Mouse (Mus musculus) MEL (cell line): Measurements from ENCODE around the gene Hnrnpul1. TPM values are rescaled to one million over a fixed set of nuclear protein-coding genes. Genes with fewer than 3 reads are reported as not detected.

Experiments
- DNase-seq: peaks from one replicate; pipeline ENCODE4 v3.0.0; 2011; ENCODE audit warnings: low read depth, low spot score
- H3K27ac ChIP-seq: 2 replicates; pipeline ENCODE4 v1.5.1; 2012; ENCODE audit warnings: low read depth, mild to moderate bottlenecking, control low read depth, low read length, moderate library complexity; ENCODE audit not compliant: control insufficient read depth
- H3K27me3 ChIP-seq, 2 experiments: fragments of 150-350 bp in 1 of 2; sonication (generic) in 1 of 2; 2 replicates each; pipeline ENCODE4 v1.6.1; 2012; ENCODE audit warnings: low read length in 2 of 2, mild to moderate bottlenecking in 2 of 2, improper control_type of control experiment in 1 of 2, moderate library complexity in 1 of 2; ENCODE audit not compliant: insufficient read depth in 2 of 2, control insufficient read depth in 1 of 2
- H3K36me3 ChIP-seq, 2 experiments: 2 replicates each; pipeline ENCODE4 v1.6.1; 2012 to 2014; ENCODE audit warnings: low read length in 2 of 2, improper control_type of control experiment in 1 of 2, inconsistent platforms in 1 of 2, mild to moderate bottlenecking in 1 of 2; ENCODE audit not compliant: insufficient read depth in 2 of 2, control insufficient read depth in 1 of 2
- H3K4me1 ChIP-seq, 2 experiments: fragments of 150-350 bp in 1 of 2; sonication (generic) in 1 of 2; 2 replicates each; pipeline ENCODE4 v1.6.1; 2012; ENCODE audit warnings: low read length in 2 of 2, improper control_type of control experiment in 1 of 2, mild to moderate bottlenecking in 1 of 2; ENCODE audit not compliant: insufficient read depth in 2 of 2, control insufficient read depth in 1 of 2
- H3K4me3 ChIP-seq, 2 experiments: fragments of 150-350 bp in 1 of 2; sonication (generic) in 1 of 2; 2 replicates each; pipeline ENCODE4 v1.5.1; 2012; ENCODE audit warnings: low read depth in 2 of 2, low read length in 2 of 2, mild to moderate bottlenecking in 2 of 2, moderate library complexity in 2 of 2, control low read depth in 1 of 2, improper control_type of control experiment in 1 of 2; ENCODE audit not compliant: control insufficient read depth in 1 of 2, insufficient read depth in 1 of 2
- H3K79me2 ChIP-seq: 2 replicates; pipeline ENCODE4 v1.6.1; 2012; ENCODE audit warnings: mild to moderate bottlenecking, low read length, moderate library complexity; ENCODE audit not compliant: control insufficient read depth, poor library complexity, insufficient read depth
- H3K9ac ChIP-seq: 2 replicates; pipeline ENCODE4 v1.6.1; 2012; ENCODE audit warnings: low read depth, mild to moderate bottlenecking, control low read depth, low read length, moderate library complexity; ENCODE audit not compliant: control insufficient read depth, poor library complexity, severe bottlenecking
- H3K9me3 ChIP-seq: fragments of 150-350 bp; sonication (generic); replicated peaks from 2 replicates; pipeline ENCODE4 v1.6.1; 2012; ENCODE audit warnings: mild to moderate bottlenecking, low read length, improper control_type of control experiment, moderate library complexity; ENCODE audit not compliant: insufficient read depth
- BHLHE40 ChIP-seq: IDR thresholded peaks from 2 replicates; pipeline ENCODE4 v1.6.1; 2012; ENCODE audit warnings: low read depth, mild to moderate bottlenecking, inconsistent platforms, low read length, improper control_type of control experiment, borderline replicate concordance
- CHD1 ChIP-seq: IDR thresholded peaks from 2 replicates; pipeline ENCODE4 v1.6.1; 2012; ENCODE audit warnings: low read depth, mild to moderate bottlenecking, inconsistent platforms, low read length, improper control_type of control experiment
- E2F4 ChIP-seq: IDR thresholded peaks from 2 replicates; pipeline ENCODE4 v1.6.1; 2011; ENCODE audit warnings: low read depth, low read length, improper control_type of control experiment, borderline replicate concordance
- EP300 ChIP-seq, 2 experiments: IDR thresholded peaks; 2 replicates each; pipeline ENCODE4 v1.6.1; 2011; ENCODE audit warnings: improper control_type of control experiment in 2 of 2, low read length in 2 of 2, low read depth in 1 of 2, mild to moderate bottlenecking in 1 of 2
- ETS1 ChIP-seq: IDR thresholded peaks from 2 replicates; pipeline ENCODE4 v1.6.1; 2012; ENCODE audit warnings: low read depth, mild to moderate bottlenecking, inconsistent platforms, low read length, improper control_type of control experiment, moderate library complexity
- GATA1 ChIP-seq: IDR thresholded peaks from 2 replicates; pipeline ENCODE4 v1.6.1; 2011; ENCODE audit warnings: low read depth, low read length, improper control_type of control experiment
- KAT2A ChIP-seq: conservative IDR thresholded peaks from 2 replicates; pipeline ENCODE4 v1.6.1; 2012; ENCODE audit warnings: low read depth, low read length, improper control_type of control experiment, inconsistent platforms
- MAX ChIP-seq: IDR thresholded peaks from 2 replicates; pipeline ENCODE4 v1.6.1; 2011; ENCODE audit warnings: low read length, improper control_type of control experiment
- MAZ ChIP-seq: IDR thresholded peaks from 2 replicates; pipeline ENCODE4 v1.6.1; 2012; ENCODE audit warnings: low read depth, mild to moderate bottlenecking, inconsistent platforms, low read length, improper control_type of control experiment
- MXI1 ChIP-seq: IDR thresholded peaks from 2 replicates; pipeline ENCODE4 v1.6.1; 2011; ENCODE audit warnings: mild to moderate bottlenecking, low read depth, low read length, improper control_type of control experiment
- MYB ChIP-seq: IDR thresholded peaks from 2 replicates; pipeline ENCODE4 v1.6.1; 2011; ENCODE audit warnings: mild to moderate bottlenecking, low read depth, low read length, improper control_type of control experiment
- POLR2AphosphoS5 ChIP-seq: IDR thresholded peaks from 2 replicates; pipeline ENCODE4 v1.6.1; 2012; ENCODE audit warnings: low read depth, borderline replicate concordance, mild to moderate bottlenecking, inconsistent platforms, low read length, moderate library complexity, mixed read lengths
- TAL1 ChIP-seq: IDR thresholded peaks from 2 replicates; pipeline ENCODE4 v1.6.1; 2012; ENCODE audit warnings: mild to moderate bottlenecking, inconsistent platforms, low read length, moderate library complexity, mixed read lengths
- TCF12 ChIP-seq: IDR thresholded peaks from 2 replicates; pipeline ENCODE4 v1.6.1; 2014; ENCODE audit warnings: low read depth, mild to moderate bottlenecking, inconsistent platforms, low read length, improper control_type of control experiment, moderate library complexity
- UBTF ChIP-seq: IDR thresholded peaks from 2 replicates; pipeline ENCODE4 v1.6.1; 2012; ENCODE audit warnings: low read depth, mild to moderate bottlenecking, inconsistent platforms, low read length, improper control_type of control experiment, moderate library complexity, borderline replicate concordance; ENCODE audit not compliant: insufficient read depth
- ZC3H11A ChIP-seq: IDR thresholded peaks from 2 replicates; pipeline ENCODE4 v1.6.1; 2012; ENCODE audit warnings: low read depth, mild to moderate bottlenecking, inconsistent platforms, low read length, improper control_type of control experiment
- ZNF384 ChIP-seq: IDR thresholded peaks from 2 replicates; pipeline ENCODE4 v1.6.1; 2012; ENCODE audit warnings: low read depth, mild to moderate bottlenecking, inconsistent platforms, low read length, improper control_type of control experiment
- polyA plus RNA-seq, 2 experiments: library from polyadenylated mRNA; stranded (reverse) in 1 of 2; unstranded in 1 of 2; fragments of >175 nt in 1 of 2; fragments of >200 nt in 1 of 2; gene quantifications; 2 replicates each; pipeline versions ENCODE4 v1.2.1 to v1.2.4; 2012; ENCODE audit warnings: low replicate concordance in 2 of 2, low read depth in 1 of 2; ENCODE audit not compliant: insufficient read length in 2 of 2, insufficient read depth in 1 of 2, missing spikeins in 1 of 2
- total RNA-seq: library from RNA; depleted of rRNA; stranded (reverse); fragments of 300-350 nt; gene quantifications from 2 replicates; pipeline ENCODE4 v1.2.3, GENCODE M21; 2012

Hnrnpul1 gene
- total and polyA plus RNA-seq, 3 experiments = 56.1 to 215 (median 181) TPM

GRCm38 (mm10) chr7:25802241-25803125, 47.9 kb upstream of the Hnrnpul1 start:
- TF ChIP-seq E2F4 (no peak), MXI1 (no peak), ZC3H11A (no peak), MAX (no peak), MAZ (no peak), MYB (no peak), UBTF (no peak), ZNF384 (no peak), CHD1 (no peak), KAT2A (no peak)
- H3K9me3 ChIP-seq = no peaks in the 10 kb centered on the region
- no peaks in the 10 kb centered on the region for H3K27me3 ChIP-seq
- no peak overlapping the region for H3K27ac ChIP-seq
- H3K9ac ChIP-seq = no peak overlapping the region
- H3K36me3 ChIP-seq = no peaks in the 10 kb centered on the region
- DNase-seq = no peak
- H3K4me3 ChIP-seq = no peak overlapping the region
- H3K79me2 ChIP-seq = no peaks in the 10 kb centered on the region
- H3K4me1 ChIP-seq = no peaks in the 10 kb centered on the region

DNA sequence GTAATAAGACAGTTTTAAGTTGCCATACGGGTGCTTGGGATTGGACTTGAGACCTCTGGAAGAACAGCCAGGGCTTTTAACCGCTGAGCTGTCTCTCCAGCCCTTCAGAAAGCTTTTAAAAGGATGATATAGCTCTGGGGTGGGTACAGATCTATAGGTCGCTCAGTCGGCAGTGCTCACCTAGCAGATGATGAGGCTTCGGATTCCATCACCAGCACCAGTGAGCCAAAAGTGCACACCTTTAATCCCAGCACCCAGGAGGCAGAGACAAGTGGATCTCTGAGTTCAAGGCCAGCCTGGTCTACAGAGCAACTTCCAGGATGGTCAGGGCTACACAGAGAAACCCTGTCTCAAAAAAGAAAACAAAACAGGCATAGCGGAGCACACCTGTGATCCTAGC, 46.5 kb upstream of the Hnrnpul1 start:
- Histone ChIP-seq H3K4me3 (no peak overlapping the region), H3K27me3 (no peaks in the 10 kb centered on the region), H3K27ac (no peak overlapping the region), H3K9ac (no peak overlapping the region), H3K79me2 (no peaks in the 10 kb centered on the region), H3K4me1 (no peaks in the 10 kb centered on the region), H3K9me3 (no peaks in the 10 kb centered on the region), H3K36me3 (no peaks in the 10 kb centered on the region)
- DNase-seq = no peak
- TF ChIP-seq MYB (no peak), ETS1 (no peak), KAT2A (no peak), TAL1 (no peak), E2F4 (no peak), TCF12 (no peak), MXI1 (no peak), GATA1 (no peak), BHLHE40 (no peak), POLR2AphosphoS5 (no peak), EP300 (IDR thresholded peaks at IDR 0.05; ENCODE audit: low read depth in 1 of 2, low read length in 2 of 2) (no peak)
